Mouse (Mus musculus): Measurements from ENCODE around the gene Jmjd8.
"Not testable (repeated sequence)": the region's sequence is repeated elsewhere in the genome, so short reads cannot be mapped to it uniquely, and the experiment has no call there.

Jmjd8 gene

GRCm38 (mm10) chr17:25828712-25829557 lies at the start of gene Jmjd8:
Jmjd8 (plus strand) TSS chr17:25828867.
- peak; percentile 87 for DNase-seq

DNA sequence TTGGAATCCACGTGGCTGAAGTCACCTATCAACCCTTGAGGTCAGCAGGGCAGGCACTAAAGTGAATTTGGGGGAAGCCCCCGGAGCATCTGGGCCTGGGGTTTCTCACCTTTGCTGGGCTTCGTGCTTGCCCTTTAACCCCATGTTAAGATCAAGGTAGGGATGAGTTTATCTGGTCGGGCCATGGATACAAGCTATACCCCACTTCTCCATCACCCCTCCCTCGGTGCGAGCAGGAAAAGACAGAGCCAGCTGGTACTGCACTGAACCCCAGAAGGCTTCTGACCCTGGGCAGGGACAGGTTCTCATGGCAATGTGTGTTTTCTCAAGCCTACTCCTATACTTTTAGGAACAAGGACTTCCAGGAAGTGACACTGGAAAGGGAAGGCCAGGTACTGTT lies 47.3 kb upstream of the Jmjd8 start:
- no peak for DNase-seq

DNA sequence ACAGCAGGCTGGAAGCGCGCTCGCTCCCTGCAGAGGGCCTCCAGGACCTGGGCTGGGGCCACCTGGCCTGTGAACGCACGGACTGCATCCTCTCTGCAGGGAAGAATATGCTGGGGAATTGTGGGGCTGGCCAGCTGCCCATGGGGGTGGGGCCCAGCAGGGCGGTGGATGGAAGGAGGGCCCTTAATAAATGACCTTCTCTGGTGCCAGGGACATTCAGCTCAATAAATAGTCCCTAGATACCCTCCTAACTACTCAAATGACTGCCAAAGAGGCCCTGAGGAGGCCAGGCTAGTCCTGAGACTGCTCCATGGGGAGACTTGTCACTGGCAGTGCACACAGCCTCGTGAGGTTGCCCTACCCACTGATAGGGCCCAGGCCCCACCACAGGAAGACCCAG lies 45.6 kb upstream of the Jmjd8 start:
- DNase-seq = no peak

DNA sequence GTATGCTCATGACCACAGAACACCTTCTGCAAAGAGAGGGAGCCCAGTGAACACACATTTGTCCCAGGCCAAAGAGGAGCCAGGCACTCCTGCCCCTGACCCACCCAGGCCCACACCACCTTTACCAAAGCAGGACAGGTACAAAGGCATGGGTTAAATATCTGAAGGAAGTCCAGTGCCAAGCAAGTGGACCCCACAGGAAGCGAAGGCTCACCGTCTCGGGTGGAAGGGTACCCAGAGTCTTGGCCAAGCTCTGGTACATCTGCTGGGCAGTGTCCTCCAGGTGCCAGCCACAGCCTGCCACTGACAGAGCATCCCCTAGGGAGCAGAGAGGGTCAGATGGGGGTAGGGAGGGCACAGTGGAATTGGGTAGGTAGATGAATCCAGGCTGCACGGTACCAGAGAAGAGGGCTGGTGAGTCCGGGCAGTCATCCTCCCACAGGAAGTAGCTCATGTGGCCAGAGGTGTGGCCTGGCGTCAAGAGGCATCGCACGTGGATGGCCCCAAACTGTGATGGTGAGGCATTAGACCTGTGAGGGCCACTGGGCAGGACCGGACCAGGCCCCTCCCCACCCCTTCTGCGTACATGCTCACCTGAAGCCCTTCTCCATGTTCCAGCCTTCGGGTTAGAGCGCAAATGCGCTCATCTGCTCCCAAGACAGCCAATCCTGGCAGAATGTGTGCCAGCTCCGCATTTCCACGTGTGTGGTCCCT lies 44.6 kb upstream of the Jmjd8 start:
- no peak for DNase-seq

- peak; percentile 96 for DNase-seq
Observed at GRCm38 (mm10) chr17:25785281-25785745, 43.4 kb upstream of the Jmjd8 start, which contains the start of gene Haghl. Haghl (minus strand) TSS chr17:25785673.

- no peak for DNase-seq
Observed at GRCm38 (mm10) chr17:25786280-25786679, 42.4 kb upstream of the Jmjd8 start, which contains the start of gene Ccdc78. Ccdc78 (plus strand) TSS chr17:25786580.

GRCm38 (mm10) chr17:25786781-25787504 lies 41.7 kb upstream of the Jmjd8 start:
- DNase-seq = no peak

DNA sequence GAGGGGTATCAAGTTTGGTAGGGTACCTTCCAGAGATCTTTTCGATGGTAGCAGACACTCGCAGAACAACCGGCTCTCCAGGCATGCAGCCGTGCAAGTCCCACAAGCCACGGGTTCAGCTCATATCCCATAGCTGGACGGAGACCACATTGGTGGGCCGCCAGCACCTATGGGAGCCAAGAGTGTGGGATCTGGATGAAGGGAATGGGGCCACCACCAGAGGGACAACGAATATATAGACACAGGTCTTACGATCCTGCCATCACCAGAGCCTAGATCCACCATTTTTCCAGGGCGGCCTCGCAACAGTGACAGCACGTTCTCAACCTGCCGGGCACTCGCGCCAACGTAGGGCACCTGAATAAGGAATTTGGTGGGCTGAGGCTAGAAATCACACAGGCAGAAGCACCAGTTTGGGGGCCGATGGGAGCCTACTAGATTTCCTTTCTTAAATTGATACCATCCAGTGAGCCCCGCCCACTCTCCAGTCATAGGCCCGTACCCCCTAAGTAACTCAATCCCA lies 37.3 kb upstream of the Jmjd8 start:
- DNase-seq = no peak

DNA sequence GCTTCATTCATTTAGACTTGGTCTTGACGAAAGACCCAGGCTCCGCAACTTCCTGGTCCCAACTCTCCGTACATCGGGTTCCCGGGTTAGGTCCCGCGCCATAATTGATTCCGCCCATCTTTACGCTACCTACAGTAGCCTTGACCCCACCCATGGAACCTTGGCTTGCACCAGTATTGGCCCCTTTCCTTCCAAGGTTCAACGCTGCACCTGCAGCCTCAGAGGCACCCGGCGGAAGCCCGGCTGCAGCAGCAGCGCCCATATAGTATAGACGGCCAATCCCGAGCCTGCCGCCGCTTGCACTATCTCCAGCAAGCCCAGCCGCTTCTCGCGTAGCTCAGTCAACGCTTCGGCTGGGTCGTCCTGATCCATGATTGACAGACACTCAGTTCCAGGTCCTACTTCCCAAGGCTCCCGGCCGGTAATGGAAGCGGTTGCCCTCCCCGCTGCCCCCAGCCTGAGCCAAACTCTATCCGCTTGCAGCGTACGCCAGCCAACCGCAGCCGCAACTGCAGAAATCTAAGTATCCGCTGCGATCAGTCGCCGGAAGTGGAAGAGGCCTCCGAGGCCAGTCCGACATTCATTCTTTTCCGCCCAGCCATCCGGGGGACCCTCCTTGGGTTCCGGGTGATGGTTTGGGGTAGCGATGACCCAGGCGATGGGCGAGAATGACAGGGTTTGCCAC lies 36.7 kb upstream of the Jmjd8 start:
- DNase-seq = peak; percentile 87

DNA sequence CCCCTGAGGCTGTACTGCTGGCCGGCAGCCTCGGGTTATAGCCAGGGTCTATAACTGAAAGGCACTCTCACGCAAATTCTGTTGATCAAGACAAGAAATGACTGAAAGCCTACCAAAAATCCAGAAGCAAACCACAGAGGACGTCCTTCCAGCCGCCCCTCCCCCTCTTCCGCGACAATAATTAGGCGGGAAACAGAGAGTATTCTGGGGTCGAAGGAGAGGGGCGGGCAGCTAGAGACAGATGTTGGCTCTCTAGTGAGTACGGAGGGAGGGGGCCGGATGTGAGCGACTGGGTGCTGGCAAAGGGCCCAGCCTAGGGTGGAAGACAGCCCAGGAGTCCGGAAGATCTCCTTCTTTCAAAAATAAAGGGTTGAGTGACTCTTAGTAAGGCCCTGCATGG lies 36.1 kb upstream of the Jmjd8 start, which contains the start of gene Fam173a:
TSS of gene Fam173a (minus strand) at position 287 of the 400 bp plus-strand sequence.
- peak; percentile 65 for DNase-seq

GRCm38 (mm10) chr17:25794197-25794596 lies 34.5 kb upstream of the Jmjd8 start:
- DNase-seq = no peak

DNA sequence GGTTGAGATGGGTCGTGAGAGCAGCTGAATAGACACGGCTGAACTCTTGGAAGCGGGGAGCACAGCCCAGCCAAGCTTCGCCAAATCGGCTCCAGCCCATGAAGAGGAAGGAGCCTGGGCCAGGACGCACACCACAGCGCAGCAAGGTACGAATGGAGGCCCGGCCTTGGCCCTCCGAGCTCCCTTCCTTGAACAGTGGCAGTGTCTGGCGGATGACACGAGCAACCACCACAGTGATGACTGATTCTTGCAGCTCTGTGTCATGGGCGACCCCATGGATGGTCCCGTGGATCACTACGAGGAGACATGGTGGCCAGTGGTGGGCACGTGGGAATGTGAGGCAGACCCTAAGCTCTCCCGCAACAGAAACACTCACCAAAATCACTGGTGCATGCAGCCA lies 33.7 kb upstream of the Jmjd8 start:
- no peak for DNase-seq

GRCm38 (mm10) chr17:25795609-25796092 lies 33.0 kb upstream of the Jmjd8 start, which contains the start of gene AC134908.4:
AC134908.4 (minus strand) TSS chr17:25795659.
- DNase-seq = peak; percentile 77

DNA sequence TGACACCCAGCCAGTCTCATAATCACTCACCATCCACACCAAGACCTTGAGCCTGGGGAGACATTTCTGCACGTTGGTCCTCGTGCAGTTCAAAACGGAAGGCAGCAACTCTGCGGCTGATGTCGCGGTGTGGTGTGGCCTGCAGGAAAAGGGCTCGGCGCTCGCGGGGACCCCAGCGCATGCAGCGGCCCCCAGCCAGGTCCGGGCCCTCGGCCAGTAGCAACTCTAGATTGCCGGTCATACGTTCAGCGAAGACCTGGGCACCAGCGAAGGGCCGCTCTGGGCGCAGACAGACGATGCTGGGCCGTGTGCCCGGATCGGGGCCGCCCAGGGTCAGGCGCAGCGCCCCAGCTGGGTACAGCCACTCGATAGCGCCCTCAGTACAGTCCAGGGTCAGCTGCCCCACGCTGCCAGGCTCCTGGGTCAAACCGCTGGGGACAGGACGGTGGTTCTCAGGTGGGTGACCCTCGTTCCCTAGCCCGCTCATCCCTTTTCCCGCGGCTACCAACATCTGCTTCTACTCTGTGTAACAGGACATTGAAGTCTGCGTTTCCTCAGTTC lies 32.4 kb upstream of the Jmjd8 start:
- no peak for DNase-seq

DNA sequence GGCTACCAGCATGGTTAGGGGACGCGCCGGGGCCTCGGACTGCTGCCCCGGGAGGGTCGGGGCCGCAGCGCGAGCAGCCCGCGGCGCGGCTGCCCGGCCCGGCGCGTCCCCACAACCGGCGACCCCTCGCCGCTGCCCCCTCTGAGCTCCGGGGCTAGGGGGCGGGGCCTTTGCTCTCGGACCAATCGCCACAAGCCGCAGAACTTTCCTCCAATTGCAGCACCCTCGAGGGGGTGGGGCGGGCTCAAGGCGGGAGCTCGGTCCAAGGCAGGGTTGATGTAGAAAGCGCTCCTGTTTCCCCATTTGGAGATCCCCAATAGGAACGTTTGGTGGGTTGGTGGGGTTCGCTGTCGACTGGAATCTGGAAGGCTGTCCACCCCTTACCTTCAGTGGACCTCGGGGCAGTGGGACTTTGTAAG lies 31.7 kb upstream of the Jmjd8 start, which contains the start of gene Metrn:
TSS of gene Metrn (minus strand) at position 186 of the 419 bp plus-strand sequence.
- peak; percentile 78 for DNase-seq

DNA sequence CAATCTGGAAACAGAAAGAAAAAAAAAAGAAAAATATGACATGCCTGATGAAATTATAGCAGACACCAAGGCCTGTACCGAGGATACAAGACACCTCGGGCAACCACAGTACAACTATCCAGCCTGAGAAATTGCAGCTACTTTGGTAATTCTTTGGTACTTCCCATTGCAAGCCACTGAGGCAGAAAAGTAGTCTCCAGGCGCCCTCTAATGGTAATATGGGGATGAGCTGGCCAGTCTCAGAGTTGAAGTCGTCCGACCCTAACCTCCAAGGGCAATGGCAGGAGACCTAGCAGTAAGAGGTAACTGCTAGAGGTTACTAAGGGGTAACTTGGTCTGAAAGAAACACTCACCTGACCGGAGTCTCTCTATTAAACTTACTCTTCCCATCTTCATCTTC lies 27.6 kb upstream of the Jmjd8 start:
- DNase-seq = peak; percentile 67

DNA sequence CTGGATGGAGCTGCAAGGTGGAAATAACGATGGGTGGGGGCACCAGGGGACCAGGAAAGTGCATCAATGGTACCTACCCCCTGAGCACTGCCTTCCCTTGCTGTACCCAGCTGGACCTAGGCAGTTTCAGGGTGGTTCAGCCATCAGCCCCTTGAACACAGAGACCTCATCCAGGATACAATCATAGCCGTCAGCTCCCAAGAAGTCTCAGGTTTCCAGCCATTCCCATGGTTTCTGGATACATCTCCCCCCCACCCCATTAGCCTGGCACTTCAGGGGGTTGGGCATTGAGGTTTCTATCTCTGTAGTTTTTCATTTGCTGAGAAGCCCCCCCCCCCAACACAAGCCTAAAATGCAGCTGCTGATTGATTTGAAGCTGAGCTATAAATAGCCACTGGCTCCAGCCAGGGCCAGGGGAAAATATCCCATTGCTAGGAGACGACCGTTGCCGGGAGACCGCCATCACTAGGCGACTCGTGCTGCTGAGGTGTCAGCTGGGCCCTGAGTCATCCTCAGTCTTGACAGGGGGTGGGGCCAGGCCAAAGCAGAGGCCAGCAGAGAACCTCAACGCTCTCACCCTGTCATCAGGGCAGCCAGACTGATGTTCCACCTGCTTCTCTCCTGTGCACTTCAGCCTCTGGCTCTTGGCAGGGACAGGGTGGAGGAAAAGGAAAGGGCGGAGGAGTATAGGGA lies 25.7 kb upstream of the Jmjd8 start:
- DNase-seq = peak; percentile 89

DNA sequence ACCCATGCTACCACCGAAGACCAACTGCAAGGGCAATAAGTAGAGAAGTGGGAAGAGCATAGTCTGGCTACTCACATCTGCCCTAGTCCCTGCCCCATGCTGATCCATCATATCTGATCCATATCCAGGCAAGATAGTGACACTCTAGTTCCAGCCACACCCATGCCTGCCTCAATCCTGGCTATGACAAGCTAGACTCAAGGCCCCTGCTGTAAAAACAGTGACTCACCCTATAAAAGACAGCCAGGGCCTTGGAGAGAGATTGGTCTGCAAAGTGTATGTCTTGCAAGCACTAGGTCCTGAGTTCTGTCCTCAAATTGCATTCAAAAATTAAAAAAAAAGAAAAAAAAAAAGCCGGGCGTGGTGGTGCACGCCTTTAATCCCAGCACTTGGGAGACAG lies 22.2 kb upstream of the Jmjd8 start:
- DNase-seq = no peak

DNA sequence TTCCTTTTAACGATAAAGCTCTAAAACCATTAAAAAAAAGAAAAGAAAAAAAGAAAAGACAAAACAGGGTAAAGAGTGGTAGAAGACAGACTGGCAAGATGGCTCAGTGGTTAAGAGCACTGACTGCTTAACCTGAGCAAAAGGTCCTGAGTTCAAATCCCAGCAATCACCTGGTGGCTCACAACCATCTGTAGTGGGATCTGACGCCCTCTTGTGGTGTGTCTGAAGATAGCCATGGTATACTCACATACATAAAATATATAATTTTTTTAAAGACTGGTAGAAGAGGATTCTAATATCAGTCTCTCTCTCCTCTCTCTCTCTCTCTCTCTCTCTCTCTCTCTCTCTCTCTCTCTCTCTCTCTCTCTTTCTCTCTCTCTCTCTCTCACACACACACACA lies 21.2 kb upstream of the Jmjd8 start:
- DNase-seq = not testable (repeated sequence)

- DNase-seq = no peak
Observed at GRCm38 (mm10) chr17:25808028-25808427, 20.6 kb upstream of the Jmjd8 start.

All from right cerebral cortex, adult 18-20 months (tissue).